Mouse (Mus musculus) kidney, adult 2 months (tissue): Measurements from ENCODE around the gene Dmxl2.

Source experiments
- CTCF ChIP-seq: fragments of 200-500 bp; conservative IDR thresholded peaks from 2 replicates; pipeline ENCODE4 v1.5.1; 2011; ENCODE audit warnings: low read depth, mild to moderate bottlenecking, control low read depth, low read length, moderate library complexity, mixed read lengths; ENCODE audit not compliant: insufficient read depth, insufficient read length
- POLR2A ChIP-seq: fragments of 200-500 bp; IDR thresholded peaks from one replicate; pipeline ENCODE4 v1.6.1; 2011; ENCODE audit warnings: low read depth, low read length, control low read depth

DNA sequence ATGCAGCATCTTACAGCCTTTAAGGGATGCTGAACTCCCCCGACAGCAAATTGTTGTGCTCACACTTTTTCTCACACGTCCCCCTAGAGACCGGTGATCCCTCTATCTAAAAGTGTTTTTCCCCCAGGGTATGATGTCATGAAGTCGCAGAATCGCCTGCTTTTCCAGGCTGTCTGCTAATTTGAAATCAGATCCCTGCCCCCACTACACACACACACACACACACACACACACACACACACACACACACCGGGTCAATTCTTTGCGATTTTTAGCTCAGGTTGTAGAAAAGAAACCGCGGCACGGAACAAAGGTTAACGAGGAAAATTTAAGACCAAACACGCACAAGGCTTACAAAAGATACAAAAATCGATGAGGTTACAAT is 677 bp upstream of the Dmxl2 start:
- TF ChIP-seq CTCF (no peak), POLR2A (no peak)
